Mouse (Mus musculus) heart, adult 2 months (tissue): ENCODE measurements around the gene Phldb2. TPM values are rescaled to one million over a fixed set of nuclear protein-coding genes. Genes with fewer than 3 reads are reported as not detected.

Experiments used
- DNase-seq, 2 experiments: peaks; one replicate each; pipeline ENCODE4 v3.0.0; 2021
- H3K27ac ChIP-seq: fragments of 200-600 bp; 2 replicates; pipeline ENCODE4 v1.8.1; 2022
- H3K27me3 ChIP-seq: fragments of 200-500 bp; 2 replicates; pipeline ENCODE4 v1.6.1; 2012; ENCODE audit warnings: mild to moderate bottlenecking, low read length, inconsistent platforms, mixed read lengths; ENCODE audit not compliant: control insufficient read depth, insufficient read depth
- H3K36me3 ChIP-seq: fragments of 200-500 bp; 2 replicates; pipeline ENCODE4 v1.6.1; 2012; ENCODE audit warnings: low read length, inconsistent platforms; ENCODE audit not compliant: control insufficient read depth, insufficient read depth
- H3K4me1 ChIP-seq: fragments of 200-500 bp; 2 replicates; pipeline ENCODE4 v1.6.1; 2011; ENCODE audit warnings: low read length; ENCODE audit not compliant: control insufficient read depth, insufficient read depth
- H3K4me3 ChIP-seq: fragments of 200-600 bp; 2 replicates; pipeline ENCODE4 v1.8.1; 2022
- H3K79me2 ChIP-seq: fragments of 200-500 bp; replicated peaks from 2 replicates; pipeline ENCODE4 v1.6.1; 2012; ENCODE audit warnings: mild to moderate bottlenecking, inconsistent platforms, low read length, moderate library complexity, mixed read lengths; ENCODE audit not compliant: control insufficient read depth, insufficient read depth
- H3K9ac ChIP-seq: fragments of 200-500 bp; 2 replicates; pipeline ENCODE4 v1.6.1; 2012; ENCODE audit warnings: low read depth, mild to moderate bottlenecking, control low read depth, inconsistent platforms, low read length, mixed read lengths
- CTCF ChIP-seq: fragments of 200-600 bp; IDR thresholded peaks from 2 replicates; pipeline ENCODE4 v1.8.1; 2022; ENCODE audit warnings: antibody characterized with exemption, mild to moderate bottlenecking, moderate library complexity
- EP300 ChIP-seq: fragments of 200-500 bp; IDR thresholded peaks from 2 replicates; pipeline ENCODE4 v1.6.1; 2011; ENCODE audit warnings: low read depth, low read length, control low read depth; ENCODE audit not compliant: insufficient read depth
- POLR2A ChIP-seq: fragments of 200-500 bp; IDR thresholded peaks from 2 replicates; pipeline ENCODE4 v1.6.1; 2011; ENCODE audit warnings: mild to moderate bottlenecking, low read depth, low read length, control low read depth; ENCODE audit not compliant: insufficient read depth
- WGBS: fragments of 180-500 bp; shearing (Covaris S2); methylation state at CpG from one replicate; pipeline ENCODE4 v1.1.7; 2018; 5-methylcytosine and 5-hydroxymethylcytosine counted together
- intact Hi-C: fragments of 180-260 bp; cut with DNase I; formaldehyde crosslinking; loops from one replicate; pipeline ENCODE4 v1.15.1; 2025
- polyA plus RNA-seq: library from polyadenylated mRNA; depleted of rRNA; stranded (reverse); fragments of >200 nt; gene quantifications from 2 replicates; pipeline ENCODE4 v1.2.3, GENCODE M21; 2012
- total RNA-seq, 2 experiments: library from RNA; stranded (reverse); gene quantifications; 2 replicates each; pipeline ENCODE4 v1.2.3; 2021

The Phldb2 gene
- total and polyA plus RNA-seq, 3 experiments, result 3.6 to 13.0 (median 10.9) TPM

DNA sequence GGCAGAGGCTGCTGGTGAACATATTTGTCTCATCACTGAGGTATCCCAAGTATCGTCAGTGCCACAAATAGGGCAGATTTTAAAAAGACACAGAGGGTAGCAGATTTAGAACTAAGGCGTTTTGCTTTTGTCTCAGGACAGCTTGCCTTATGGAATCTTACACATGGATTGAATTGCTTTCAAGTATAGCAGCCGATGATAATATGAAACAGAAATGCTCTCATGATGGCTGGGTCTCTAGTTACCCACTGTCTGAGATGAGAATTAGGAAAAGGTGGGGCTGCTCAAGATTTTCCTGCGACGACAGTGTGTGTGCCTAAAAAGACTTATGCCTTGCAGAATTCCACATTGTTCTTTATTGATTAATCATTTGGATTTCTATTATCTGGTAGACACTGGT lies 58.4 kb downstream of the Phldb2 start:
- no peaks in the 10 kb centered on the region for H3K27me3 ChIP-seq
- intact Hi-C loops, result no loop called here
- no peak overlapping the region for H3K27ac ChIP-seq
- no peak overlapping the region for H3K4me3 ChIP-seq
- H3K4me1 ChIP-seq, result peaks cover 2% of the 10 kb centered on the region
- no peak for DNase-seq
- no peaks in the 10 kb centered on the region for H3K79me2 ChIP-seq
- no peak for TF ChIP-seq POLR2A
- TF ChIP-seq CTCF, result no peak
- no peak for TF ChIP-seq EP300
- H3K9ac ChIP-seq, result no peak overlapping the region
- H3K36me3 ChIP-seq, result no peaks in the 10 kb centered on the region; the same call in none of the 2 replicates
- WGBS, result 87% methylated on average over 5 of the region's 5 CpGs

DNA sequence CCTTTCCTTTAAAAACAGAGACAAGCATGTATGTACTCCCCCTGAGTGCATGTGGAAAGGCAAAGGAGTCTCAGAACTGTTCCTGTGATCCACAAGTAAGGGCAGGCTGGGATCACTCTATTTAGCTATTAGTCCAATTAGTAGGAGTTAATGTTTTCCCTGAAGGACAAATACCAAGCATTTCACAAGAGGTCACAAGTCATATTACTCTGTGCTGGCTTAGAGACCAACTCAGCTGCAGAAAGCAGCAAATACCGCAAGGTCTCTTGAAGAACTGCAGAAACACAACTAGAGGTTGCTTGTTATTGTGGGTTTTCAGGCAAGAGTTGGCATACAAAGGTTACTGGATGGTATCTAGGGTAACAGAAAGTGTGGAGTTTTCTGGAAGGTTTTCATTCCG lies 59.6 kb downstream of the Phldb2 start:
- Histone ChIP-seq H3K4me1 (peaks cover 2% of the 10 kb centered on the region), H3K27me3 (no peaks in the 10 kb centered on the region), H3K36me3 (no peaks in the 10 kb centered on the region; the same call in none of the 2 replicates), H3K4me3 (no peak overlapping the region), H3K79me2 (no peaks in the 10 kb centered on the region), H3K27ac (no peak overlapping the region), H3K9ac (no peak overlapping the region)
- intact Hi-C loops, result no loop called here
- DNase-seq, result no peak
- WGBS, result 84% methylated on average over 2 of the region's 2 CpGs
- TF ChIP-seq EP300, result no peak
- no peak for TF ChIP-seq POLR2A
- TF ChIP-seq CTCF, result no peak

DNA sequence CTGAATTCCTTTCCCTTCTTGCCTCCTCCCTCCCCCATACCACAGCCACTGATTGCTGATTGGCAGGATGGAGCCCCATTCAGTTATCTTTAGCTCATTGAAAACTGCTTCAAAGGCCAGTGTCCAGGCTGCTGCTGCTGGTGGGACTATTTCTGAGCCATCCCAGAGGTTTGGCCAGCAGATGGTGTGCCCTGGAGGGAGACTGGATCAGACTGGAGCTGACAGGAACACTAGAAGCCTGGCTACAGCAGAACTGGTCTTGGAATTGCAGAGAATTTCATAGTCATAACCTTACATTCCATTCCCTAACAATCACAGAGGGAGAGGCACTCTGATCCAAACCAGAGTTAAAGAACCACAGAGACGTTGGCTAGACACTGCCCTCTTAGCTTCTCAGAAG lies 60.5 kb downstream of the Phldb2 start:
- 43% methylated on average over 1 of the region's 1 CpGs for WGBS
- H3K36me3 ChIP-seq, result no peaks in the 10 kb centered on the region; the same call in none of the 2 replicates
- H3K27me3 ChIP-seq, result no peaks in the 10 kb centered on the region
- no peak overlapping the region for H3K4me3 ChIP-seq
- intact Hi-C loops, result no loop called here
- H3K79me2 ChIP-seq, result no peaks in the 10 kb centered on the region
- H3K9ac ChIP-seq, result no peak overlapping the region
- TF ChIP-seq EP300 (no peak), POLR2A (no peak), CTCF (no peak)
- H3K4me1 ChIP-seq, result peaks cover 2% of the 10 kb centered on the region
- no peak overlapping the region for H3K27ac ChIP-seq
- peak in 1 of 2 experiments; percentile 9 for DNase-seq

DNA sequence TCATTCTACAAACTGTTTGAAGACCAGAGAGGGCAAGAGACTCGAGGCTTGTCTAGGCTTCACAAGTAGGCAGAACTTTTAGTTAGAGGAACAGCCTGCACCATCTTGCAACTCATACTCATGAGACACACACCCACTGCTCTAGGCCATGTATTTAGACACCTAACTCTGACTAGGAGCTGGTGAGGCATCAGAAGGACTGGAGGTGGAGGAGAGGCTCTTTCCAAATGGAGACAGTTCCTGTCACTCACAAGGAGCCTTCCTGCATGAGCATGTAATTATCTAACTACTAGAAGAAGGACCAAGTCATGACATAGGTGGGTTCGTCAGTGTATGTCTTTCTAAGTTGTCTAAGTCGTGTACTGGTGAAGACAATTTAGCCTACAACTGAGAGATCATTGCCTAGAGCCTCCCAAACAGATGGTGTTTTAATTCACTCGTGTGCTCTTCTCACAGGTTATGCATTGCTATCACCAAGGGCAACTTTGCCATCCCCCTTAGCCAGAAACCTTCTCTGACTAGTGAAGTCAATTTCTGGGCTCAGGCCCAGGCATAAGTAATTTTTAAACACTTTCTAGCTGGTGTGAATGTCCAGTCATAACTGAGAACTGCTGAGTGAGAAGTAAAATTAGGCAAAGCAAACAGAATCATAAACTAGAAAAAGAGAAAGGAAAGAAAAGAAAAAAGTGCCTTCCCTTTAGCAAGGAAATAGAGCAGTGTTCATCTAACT lies 62.8 kb downstream of the Phldb2 start:
- Histone ChIP-seq H3K36me3 (no peaks in the 10 kb centered on the region; the same call in none of the 2 replicates), H3K27me3 (no peaks in the 10 kb centered on the region), H3K27ac (no peak overlapping the region), H3K9ac (no peak overlapping the region), H3K79me2 (no peaks in the 10 kb centered on the region), H3K4me1 (peaks cover 2% of the 10 kb centered on the region), H3K4me3 (no peak overlapping the region)
- intact Hi-C loops, result no loop called here
- no peak for DNase-seq
- no peak for TF ChIP-seq POLR2A
- TF ChIP-seq EP300, result no peak
- TF ChIP-seq CTCF, result no peak
- 80% methylated on average over 4 of the region's 4 CpGs for WGBS

- Histone ChIP-seq H3K4me1 (peaks cover 2% of the 10 kb centered on the region), H3K27me3 (no peaks in the 10 kb centered on the region), H3K4me3 (no peak overlapping the region), H3K27ac (no peak overlapping the region), H3K79me2 (no peaks in the 10 kb centered on the region), H3K36me3 (no peaks in the 10 kb centered on the region; the same call in none of the 2 replicates), H3K9ac (no peak overlapping the region)
- TF ChIP-seq EP300 (no peak), CTCF (no peak), POLR2A (no peak)
- intact Hi-C loops, result no loop called here
- 70% methylated on average over 4 of the region's 4 CpGs for WGBS
- no peak for DNase-seq
Measured at GRCm38 (mm10) chr16:45889636-45890035, 63.8 kb downstream of the Phldb2 start.

GRCm38 (mm10) chr16:45886599-45886998 lies 66.8 kb downstream of the Phldb2 start:
- 54% methylated on average over 5 of the region's 5 CpGs for WGBS
- no peak for TF ChIP-seq CTCF
- TF ChIP-seq EP300, result no peak
- TF ChIP-seq POLR2A, result no peak
- H3K4me1 ChIP-seq, result no peaks in the 10 kb centered on the region
- no peak for DNase-seq
- intact Hi-C loops, result no loop called here
- H3K27ac ChIP-seq, result no peak overlapping the region
- no peak overlapping the region for H3K9ac ChIP-seq
- H3K79me2 ChIP-seq, result no peaks in the 10 kb centered on the region
- no peak overlapping the region for H3K4me3 ChIP-seq
- no peaks in the 10 kb centered on the region for H3K36me3 ChIP-seq
- H3K27me3 ChIP-seq, result no peaks in the 10 kb centered on the region
